Mouse (Mus musculus): ENCODE measurements around the gene Htr3a.

The Htr3a gene

GRCm38 (mm10) chr9:48910885-48911537, at the start of gene Htr3a:
Gene Htr3a, minus strand, starts transcription at chr9:48911099.
- DNase-seq = no peak

- no peak for DNase-seq
Measured at GRCm38 (mm10) chr9:48947565-48947964, 36.7 kb upstream of the Htr3a start.

GRCm38 (mm10) chr9:48942349-48942748, 31.4 kb upstream of the Htr3a start:
- no peak for DNase-seq

- DNase-seq = no peak
Measured at GRCm38 (mm10) chr9:48929436-48929835, 18.5 kb upstream of the Htr3a start.

- no peak for DNase-seq
Measured at GRCm38 (mm10) chr9:48928781-48929180, 17.9 kb upstream of the Htr3a start.

GRCm38 (mm10) chr9:48916011-48916788, 5.3 kb upstream of the Htr3a start:
- no peak for DNase-seq

GRCm38 (mm10) chr9:48904421-48904820, 6.5 kb downstream of the Htr3a start:
- DNase-seq = no peak

- no peak for DNase-seq
Measured at GRCm38 (mm10) chr9:48903766-48904165, 7.1 kb downstream of the Htr3a start.

- no peak for DNase-seq
Measured at GRCm38 (mm10) chr9:48898551-48898950, 12.3 kb downstream of the Htr3a start.

- no peak for DNase-seq
Measured at GRCm38 (mm10) chr9:48895819-48896536, 14.9 kb downstream of the Htr3a start.

GRCm38 (mm10) chr9:48894755-48895154, 16.1 kb downstream of the Htr3a start:
- DNase-seq = no peak

GRCm38 (mm10) chr9:48893986-48894385, 16.9 kb downstream of the Htr3a start:
- DNase-seq = peak; percentile 26 to 43

- no peak for DNase-seq
Measured at GRCm38 (mm10) chr9:48889093-48889492, 21.8 kb downstream of the Htr3a start.

GRCm38 (mm10) chr9:48872896-48873295, 38.0 kb downstream of the Htr3a start:
- no peak for DNase-seq

- no peak for DNase-seq
Measured at GRCm38 (mm10) chr9:48866523-48867121, 44.3 kb downstream of the Htr3a start.

GRCm38 (mm10) chr9:48865235-48865634, 45.7 kb downstream of the Htr3a start:
- no peak for DNase-seq

GRCm38 (mm10) chr9:48861481-48861880, 49.4 kb downstream of the Htr3a start:
- no peak for DNase-seq

GRCm38 (mm10) chr9:48860526-48860845, 50.4 kb downstream of the Htr3a start:
- peak; percentile 49 for DNase-seq

- DNase-seq = no peak
Measured at GRCm38 (mm10) chr9:48859828-48860525, 50.9 kb downstream of the Htr3a start.

- DNase-seq = no peak
Measured at GRCm38 (mm10) chr9:48857944-48858343, 53.0 kb downstream of the Htr3a start.

GRCm38 (mm10) chr9:48856240-48856639, 54.7 kb downstream of the Htr3a start:
- no peak for DNase-seq

GRCm38 (mm10) chr9:48849531-48849930, 61.4 kb downstream of the Htr3a start:
- no peak for DNase-seq

All from thymus, postnatal 36 days (tissue).